Mouse (Mus musculus): ENCODE results near the gene Sel1l3.

The Sel1l3 gene

GRCm38 (mm10) chr5:53142587-53142986 is 71.1 kb downstream of the Sel1l3 start:
- DNase-seq (ENCODE audit: low read depth), result peak; percentile 7

GRCm38 (mm10) chr5:53140158-53140927 is 73.4 kb downstream of the Sel1l3 start:
- peak; percentile 45 for DNase-seq (ENCODE audit: low read depth)

DNA sequence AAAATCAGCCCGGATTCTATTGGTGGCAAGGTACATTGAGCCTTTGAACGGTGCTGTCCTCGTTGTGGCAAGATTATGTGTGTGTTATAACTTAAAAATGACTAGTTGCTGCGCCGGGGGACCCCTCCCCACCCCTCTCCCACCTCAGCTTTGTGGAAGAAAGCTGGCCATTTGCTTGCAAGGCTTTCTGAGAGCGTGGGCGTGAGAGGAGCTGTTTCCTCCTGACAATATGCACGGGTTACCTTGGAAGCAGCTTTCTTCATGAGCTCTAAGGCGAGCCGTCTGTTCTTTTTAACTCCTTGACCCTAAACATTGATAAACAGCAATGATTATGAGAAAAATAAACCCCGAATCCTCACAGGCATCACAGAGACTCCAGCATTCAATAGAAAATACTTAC is 74.2 kb downstream of the Sel1l3 start:
- no peak for DNase-seq (ENCODE audit: low read depth)

DNA sequence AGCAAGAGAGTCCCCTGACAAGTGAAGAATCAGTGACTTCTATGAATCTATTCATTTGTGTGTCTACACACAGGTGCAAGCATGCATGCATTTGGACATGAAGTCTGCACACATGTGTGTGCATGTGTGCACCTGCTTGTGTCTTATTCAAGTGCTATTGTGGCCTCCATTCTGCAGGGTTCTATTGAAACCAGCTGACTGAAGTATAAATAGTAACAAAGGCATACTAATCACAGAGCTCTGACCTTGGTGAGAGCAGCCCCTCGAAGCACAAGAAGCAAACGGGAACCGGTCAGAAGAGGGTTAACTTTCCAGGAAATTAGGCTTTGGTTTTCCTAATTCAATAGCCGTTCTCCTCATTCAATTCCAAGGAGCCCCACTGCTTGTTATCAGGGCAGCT is 74.6 kb downstream of the Sel1l3 start:
- DNase-seq (ENCODE audit: low read depth), result no peak

- DNase-seq (ENCODE audit: low read depth), result no peak
These were observed 75.7 kb downstream of the Sel1l3 start for GRCm38 (mm10) chr5:53138025-53138424.

- DNase-seq (ENCODE audit: low read depth), result no peak
These were observed 77.7 kb downstream of the Sel1l3 start for GRCm38 (mm10) chr5:53135984-53136383.

GRCm38 (mm10) chr5:53134003-53134402 is 79.7 kb downstream of the Sel1l3 start:
- DNase-seq (ENCODE audit: low read depth), result peak; percentile 15

DNA sequence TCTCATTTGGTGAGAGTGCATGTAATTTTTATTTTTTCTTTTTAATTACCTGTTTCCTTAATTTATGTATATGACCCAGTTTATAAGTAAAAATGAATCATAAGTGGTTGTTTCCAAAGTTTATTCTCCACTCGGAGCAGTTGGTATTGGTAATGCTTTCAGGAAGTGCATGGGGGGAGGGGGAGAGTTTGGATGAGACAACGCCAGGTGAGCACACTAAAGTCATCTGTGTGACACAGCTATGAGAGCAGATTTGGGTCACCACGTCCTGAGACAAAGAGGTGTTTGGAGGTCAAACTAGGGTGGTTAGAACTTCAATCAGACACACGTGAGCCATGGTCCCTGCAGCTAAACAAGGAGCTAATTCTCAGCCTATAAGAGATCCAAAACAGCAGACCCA is 89.0 kb downstream of the Sel1l3 start:
- DNase-seq (ENCODE audit: low read depth), result no peak

GRCm38 (mm10) chr5:53123525-53124286 is 90.0 kb downstream of the Sel1l3 start:
- peak; percentile 49 for DNase-seq (ENCODE audit: low read depth)

GRCm38 (mm10) chr5:53119689-53120088 is 94.0 kb downstream of the Sel1l3 start:
- DNase-seq (ENCODE audit: low read depth), result no peak

GRCm38 (mm10) chr5:53118212-53118611 is 95.5 kb downstream of the Sel1l3 start:
- no peak for DNase-seq (ENCODE audit: low read depth)

DNA sequence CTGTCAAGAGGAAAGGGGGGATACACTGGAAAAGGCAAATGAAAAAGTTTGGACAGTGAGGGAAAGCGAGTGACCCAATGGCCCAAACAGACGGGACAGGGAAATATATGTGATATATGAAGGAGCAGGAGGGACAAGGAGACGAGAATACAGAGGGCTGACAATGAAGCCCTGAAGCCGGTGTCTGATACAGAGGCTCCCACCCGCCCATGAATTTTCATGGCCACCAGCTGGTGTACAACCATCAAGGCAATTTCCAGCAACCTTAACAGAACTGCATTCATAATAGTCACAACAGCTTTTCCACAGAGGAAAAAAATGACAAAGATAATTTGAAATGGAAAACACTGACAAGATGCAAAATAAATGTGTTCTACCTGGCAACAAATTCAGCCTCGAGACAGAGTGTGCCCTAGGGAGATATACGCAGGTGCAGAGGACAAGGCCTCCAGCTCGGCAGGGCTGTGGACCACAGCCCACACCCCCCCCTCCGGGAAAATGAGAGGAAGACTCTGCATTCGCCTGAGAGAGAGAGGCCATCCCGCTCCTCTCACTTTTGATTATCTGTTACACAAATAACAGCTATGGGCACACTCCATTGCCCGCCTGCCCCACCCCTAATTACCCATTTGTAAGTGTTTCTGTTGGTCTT is 99.0 kb downstream of the Sel1l3 start:
- no peak for DNase-seq (ENCODE audit: low read depth)

DNA sequence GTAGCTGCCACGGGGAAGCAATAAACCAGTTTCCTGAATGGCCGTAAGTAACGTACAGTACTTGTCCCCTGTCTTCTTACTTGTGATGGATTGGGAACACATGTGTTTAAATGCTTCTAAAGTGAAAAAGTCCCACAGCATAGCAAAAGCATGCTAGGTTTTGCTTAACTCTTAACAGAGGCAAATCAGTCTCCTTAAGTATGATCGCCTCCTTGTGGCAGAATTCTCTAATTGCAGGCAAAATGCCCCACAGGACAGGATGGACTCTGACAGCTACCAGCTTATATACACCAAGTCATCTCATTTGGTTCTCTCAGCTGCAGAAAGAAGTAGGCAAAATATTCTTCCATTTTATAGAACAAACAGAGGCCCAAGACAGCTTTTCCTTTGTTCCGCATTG is 100.8 kb downstream of the Sel1l3 start:
- peak; percentile 49 for DNase-seq (ENCODE audit: low read depth)

GRCm38 (mm10) chr5:53111036-53111435 is 102.7 kb downstream of the Sel1l3 start:
- DNase-seq (ENCODE audit: low read depth), result no peak

DNA sequence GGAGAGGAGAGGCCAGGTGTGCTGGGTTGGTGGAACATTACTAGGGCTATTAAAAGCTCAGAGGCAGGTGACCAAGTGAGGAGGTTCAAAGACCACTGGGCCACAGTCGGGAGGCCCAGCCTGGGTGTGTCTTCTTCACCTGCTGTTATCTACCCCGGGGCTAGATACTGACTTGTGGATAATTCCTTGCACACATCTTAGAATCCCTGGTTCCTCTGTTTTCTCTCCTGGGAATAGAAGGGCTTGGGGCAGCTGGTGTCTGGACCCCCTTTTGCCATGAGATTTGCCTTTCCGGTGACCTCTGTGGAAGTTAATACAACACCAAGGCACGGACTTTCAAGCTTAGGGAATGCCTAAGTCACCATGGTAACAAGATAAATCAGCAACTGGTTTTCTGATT is 103.5 kb downstream of the Sel1l3 start:
- DNase-seq (ENCODE audit: low read depth), result no peak

GRCm38 (mm10) chr5:53108668-53109067 is 105.1 kb downstream of the Sel1l3 start:
- DNase-seq (ENCODE audit: low read depth), result peak; percentile 8

- DNase-seq (ENCODE audit: low read depth), result no peak
These were observed 105.7 kb downstream of the Sel1l3 start for GRCm38 (mm10) chr5:53108026-53108425.

DNA sequence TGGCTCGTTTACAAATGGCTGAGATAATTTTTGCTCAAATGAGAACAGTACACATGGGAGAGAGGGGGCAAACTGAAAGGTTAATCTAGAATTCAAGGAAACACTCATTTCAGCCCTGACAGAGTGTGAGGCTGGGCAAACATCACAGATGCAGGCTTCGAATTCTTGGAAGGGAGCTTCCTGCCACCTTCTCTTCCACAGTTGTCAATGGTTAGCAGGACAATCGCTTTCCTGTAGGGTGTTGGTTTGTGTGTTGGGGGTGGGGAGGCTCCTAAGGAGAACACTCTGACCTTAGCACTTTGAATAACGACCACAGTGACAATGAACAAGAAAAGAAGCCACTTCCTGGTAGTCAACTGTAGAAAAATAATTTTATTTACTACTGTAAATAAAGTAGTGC is 107.0 kb downstream of the Sel1l3 start:
- DNase-seq (ENCODE audit: low read depth), result no peak

DNA sequence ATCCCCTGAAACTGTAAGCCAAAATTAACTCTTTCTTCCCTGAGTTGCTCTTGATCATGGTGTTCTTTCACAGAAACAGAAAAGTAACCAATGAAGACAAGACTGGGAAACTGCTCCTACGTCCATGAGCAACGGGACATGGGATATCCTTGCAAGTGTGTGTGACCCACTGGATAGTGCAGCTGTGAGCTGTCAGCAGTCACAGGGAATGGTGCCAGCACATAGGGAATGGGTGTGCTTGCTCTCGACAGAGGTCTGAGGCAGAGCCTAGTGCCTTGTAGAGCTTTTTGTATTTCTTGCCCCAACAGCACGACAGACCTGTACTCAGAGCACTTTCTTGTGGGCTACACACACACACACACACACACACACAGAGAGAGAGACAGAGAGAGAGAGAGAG is 107.6 kb downstream of the Sel1l3 start:
- DNase-seq (ENCODE audit: low read depth), result no peak

GRCm38 (mm10) chr5:53105716-53106115 is 108.0 kb downstream of the Sel1l3 start:
- peak; percentile 21 for DNase-seq (ENCODE audit: low read depth)

GRCm38 (mm10) chr5:53104177-53104855 is 109.4 kb downstream of the Sel1l3 start:
- no peak for DNase-seq (ENCODE audit: low read depth)

- peak; percentile 11 for DNase-seq (ENCODE audit: low read depth)
These were observed 111.8 kb downstream of the Sel1l3 start for GRCm38 (mm10) chr5:53101848-53102473.
